Mouse (Mus musculus): ENCODE measurements around the gene Ccdc3.
A peak's percentile ranks its signal among the peaks of the same experiment; 100 is the strongest.
"Not testable (repeated sequence)": the region's sequence is repeated elsewhere in the genome, so short reads cannot be mapped to it uniquely, and the experiment has no call there.

Gene Ccdc3

GRCm38 (mm10) chr2:5219847-5220375 lies 82.3 kb downstream of the Ccdc3 start:
- DNase-seq: no peak

DNA sequence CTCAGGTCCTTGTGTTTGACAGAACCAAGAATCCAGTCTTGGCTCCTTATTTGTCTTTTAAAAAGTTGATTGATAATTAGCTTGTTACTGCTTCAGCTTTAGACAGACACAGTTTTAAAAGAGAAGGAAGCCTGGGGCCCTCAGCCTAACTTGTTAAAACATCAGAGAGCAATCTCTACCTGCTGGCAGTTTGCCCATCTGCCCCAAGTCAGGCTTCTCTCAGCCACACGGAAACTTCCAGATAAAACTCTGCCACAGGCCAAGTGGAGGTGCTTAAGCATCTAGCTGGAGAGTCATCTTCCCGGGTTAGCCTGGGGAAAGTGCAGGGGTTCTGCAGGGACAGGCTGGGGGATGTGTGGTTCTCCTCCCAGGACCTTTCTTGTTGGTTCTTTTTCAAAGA lies 85.0 kb downstream of the Ccdc3 start:
- no peak for DNase-seq

GRCm38 (mm10) chr2:5236846-5237482 lies 99.4 kb downstream of the Ccdc3 start:
- no peak for DNase-seq

- no peak for DNase-seq
These were observed 100.3 kb downstream of the Ccdc3 start for GRCm38 (mm10) chr2:5237870-5238269.

DNA sequence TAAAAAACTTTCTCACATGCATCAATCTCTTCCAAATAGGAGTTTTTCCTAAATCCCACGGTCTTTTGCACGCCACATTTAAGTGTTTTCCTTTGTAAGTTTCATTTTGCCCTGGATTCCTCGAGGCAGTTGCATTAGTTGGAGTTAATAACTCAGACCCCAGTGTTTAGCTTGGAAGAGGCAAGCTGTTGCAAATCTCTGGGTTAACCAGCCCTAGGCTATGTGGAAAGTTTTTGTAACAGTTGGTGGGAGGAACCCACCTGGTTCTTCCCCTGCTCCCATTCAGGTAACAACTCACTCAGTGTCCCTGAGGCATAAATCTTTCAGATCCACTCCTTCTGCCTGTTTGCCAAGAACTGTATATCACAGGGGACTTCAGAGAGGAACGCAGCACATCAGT lies 101.9 kb downstream of the Ccdc3 start:
- no peak for DNase-seq

DNA sequence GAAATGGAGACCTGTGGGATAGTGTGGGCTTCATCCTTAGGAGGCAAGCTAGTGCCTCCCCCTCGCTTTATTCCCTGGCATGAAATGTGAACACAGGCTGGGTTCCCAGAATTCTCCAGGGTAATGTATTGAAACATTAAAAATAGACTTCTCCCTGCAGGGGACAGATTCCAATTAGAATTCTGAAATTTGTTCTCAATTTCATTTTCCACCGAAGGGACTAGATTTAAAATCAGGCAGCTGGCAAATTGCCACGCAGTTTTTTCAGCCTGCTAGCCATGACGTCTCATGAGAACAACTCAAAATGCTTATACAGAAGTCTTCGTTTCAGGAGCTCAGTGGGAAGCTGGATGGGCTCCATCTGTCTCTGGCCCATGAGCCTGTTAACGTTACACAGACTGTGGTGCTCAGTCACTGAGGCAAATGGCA lies 103.9 kb downstream of the Ccdc3 start:
- peak; percentile 89 for DNase-seq

GRCm38 (mm10) chr2:5249199-5249598 lies 111.6 kb downstream of the Ccdc3 start:
- not testable (repeated sequence) for DNase-seq

DNA sequence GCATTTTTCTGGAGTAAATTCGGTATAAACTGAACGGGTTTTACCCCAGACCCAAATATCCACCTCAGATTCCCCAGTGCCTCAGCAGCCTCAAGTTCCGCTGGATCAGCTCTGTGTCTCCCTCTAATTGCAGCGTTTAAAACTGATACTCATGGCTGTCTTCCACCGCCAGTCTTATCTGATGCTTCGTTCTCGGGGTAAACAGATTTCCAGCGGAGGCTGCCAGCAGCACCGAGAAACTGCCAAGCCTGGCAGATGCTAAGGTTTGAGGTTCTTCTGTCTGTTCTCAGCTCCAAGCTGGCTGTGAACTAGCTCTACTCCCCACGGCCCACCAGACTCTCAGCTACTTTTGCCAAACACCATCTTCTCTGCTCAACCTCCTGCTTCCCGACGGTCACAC lies 112.4 kb downstream of the Ccdc3 start:
- DNase-seq: peak; percentile 65

- no peak for DNase-seq
These were observed 120.7 kb downstream of the Ccdc3 start for GRCm38 (mm10) chr2:5258250-5258649.

DNA sequence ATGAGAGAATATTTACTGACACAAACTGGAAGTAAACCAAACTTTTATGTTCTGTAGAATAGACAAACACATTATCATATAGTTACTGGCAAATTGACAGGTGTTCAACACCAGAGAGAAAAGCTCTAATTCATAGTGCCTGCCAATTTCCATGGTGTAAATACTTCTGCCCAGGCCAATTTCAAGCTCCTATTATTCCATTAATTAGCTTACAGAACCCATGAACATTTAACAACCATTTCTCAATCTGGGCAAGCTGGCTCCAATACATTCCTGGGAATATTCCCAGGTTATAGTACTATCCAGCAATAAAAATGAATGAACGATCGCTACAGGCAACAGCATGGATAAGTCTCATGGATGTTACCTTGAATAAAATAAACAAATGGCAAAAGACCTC lies 124.7 kb downstream of the Ccdc3 start:
- DNase-seq: no peak

DNA sequence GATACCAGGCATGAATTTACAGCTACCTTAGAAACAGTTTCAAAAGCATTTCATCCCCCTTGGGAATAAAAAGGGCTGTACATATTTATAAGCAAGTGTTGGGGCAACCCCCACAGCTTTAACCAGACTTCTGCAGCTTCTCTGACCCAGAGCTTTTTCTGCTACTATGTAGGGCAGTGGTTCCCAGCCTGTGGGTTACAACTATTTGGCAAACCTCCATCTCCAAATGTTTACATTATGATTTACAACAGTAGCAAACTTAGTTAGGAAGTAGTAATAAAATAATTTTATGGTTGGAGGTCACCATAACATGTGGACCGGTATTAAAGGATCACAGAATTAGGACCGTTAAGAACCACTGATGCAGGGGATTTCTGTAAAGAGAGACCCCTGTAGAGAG lies 130.4 kb downstream of the Ccdc3 start:
- no peak for DNase-seq

Measured in right cerebral cortex, postnatal 14 days (tissue).